Mouse (Mus musculus) erythroblast, embryonic 14.5 days (primary cell): ENCODE data around the gene Syvn1.

Experiments
- GATA1 ChIP-seq: IDR thresholded peaks from 2 replicates; pipeline ENCODE4 v1.6.1; 2012; ENCODE audit warnings: low read length, inconsistent platforms, mixed read lengths
- TAL1 ChIP-seq: IDR thresholded peaks from 3 replicates; pipeline ENCODE4 v1.6.1; 2012; ENCODE audit warnings: low read length, inconsistent platforms, mixed read lengths

GRCm38 (mm10) chr19:6102169-6102853 lies 55.9 kb downstream of the Syvn1 start:
- TF ChIP-seq GATA1, result no peak
- no peak for TF ChIP-seq TAL1
